Mouse (Mus musculus) heart, adult 9 months (tissue): ENCODE data around the gene Ppp6r2.
A peak's percentile ranks its signal among the peaks of the same experiment; 100 is the strongest.

ENCODE experiments used
- DNase-seq, 2 experiments: peaks; one replicate each; pipeline ENCODE4 v3.0.0; 2022; ENCODE audit warnings: low spot score in 2 of 2

Gene Ppp6r2

GRCm38 (mm10) chr15:89210915-89211715 is at the start of gene Ppp6r2:
Gene Ppp6r2, plus strand, starts transcription at chr15:89211553.
- peak; percentile 87 to 89 for DNase-seq

- DNase-seq: no peak
These were observed 45.9 kb upstream of the Ppp6r2 start for GRCm38 (mm10) chr15:89165478-89165877.

GRCm38 (mm10) chr15:89168922-89169321 is 42.4 kb upstream of the Ppp6r2 start:
- DNase-seq: no peak

- peak; percentile 81 to 88 for DNase-seq
These were observed 41.9 kb upstream of the Ppp6r2 start for GRCm38 (mm10) chr15:89169431-89169830.

GRCm38 (mm10) chr15:89170102-89170501 is 41.3 kb upstream of the Ppp6r2 start:
- peak; percentile 56 to 61 for DNase-seq

GRCm38 (mm10) chr15:89171526-89172051 is 39.8 kb upstream of the Ppp6r2 start:
- DNase-seq: peak in 1 of 2 experiments; percentile 14

GRCm38 (mm10) chr15:89172276-89172935 is 38.9 kb upstream of the Ppp6r2 start:
- DNase-seq: peak in 1 of 2 experiments; percentile 13

GRCm38 (mm10) chr15:89173024-89173905 is 38.1 kb upstream of the Ppp6r2 start:
- DNase-seq: peak in 1 of 2 experiments; percentile 42

GRCm38 (mm10) chr15:89173906-89174214 is 37.5 kb upstream of the Ppp6r2 start:
- DNase-seq: peak; percentile 54 to 64

- no peak for DNase-seq
These were observed 36.4 kb upstream of the Ppp6r2 start for GRCm38 (mm10) chr15:89174889-89175339.

GRCm38 (mm10) chr15:89175411-89176155 is 35.8 kb upstream of the Ppp6r2 start:
- no peak for DNase-seq

- DNase-seq: peak; percentile 88 to 91
These were observed 34.2 kb upstream of the Ppp6r2 start for GRCm38 (mm10) chr15:89177121-89177520.

GRCm38 (mm10) chr15:89177576-89178259 is 33.6 kb upstream of the Ppp6r2 start:
- peak; percentile 38 to 61 for DNase-seq

- peak; percentile 28 to 45 for DNase-seq
These were observed 33.0 kb upstream of the Ppp6r2 start for GRCm38 (mm10) chr15:89178260-89178860.

- DNase-seq: peak; percentile 85 to 87
These were observed 32.3 kb upstream of the Ppp6r2 start for GRCm38 (mm10) chr15:89178954-89179629.

GRCm38 (mm10) chr15:89179630-89179964 is 31.8 kb upstream of the Ppp6r2 start:
- no peak for DNase-seq

- peak; percentile 29 to 50 for DNase-seq
These were observed 31.2 kb upstream of the Ppp6r2 start for GRCm38 (mm10) chr15:89180081-89180541.

GRCm38 (mm10) chr15:89180571-89181229 is 30.7 kb upstream of the Ppp6r2 start, which contains the start of gene Plxnb2:
Gene Plxnb2, minus strand, starts transcription at chr15:89180788.
- DNase-seq: peak; percentile 86 to 88
